Mouse (Mus musculus): Measurements from ENCODE around the gene Otc.

GRCm38 (mm10) chrX:10205937-10206336 is 46.2 kb upstream of the Otc start:
- no peak for TF ChIP-seq POLR2A (IDR thresholded peaks at IDR 0.05; ENCODE audit: low read depth, low read length)
- TF ChIP-seq CTCF (conservative IDR thresholded peaks at IDR 0.05 in 1 of 2, IDR thresholded peaks at IDR 0.05 in 1 of 2; ENCODE audit: low read depth in 2 of 2, low read length in 2 of 2), result no peak
- TF ChIP-seq ZC3H11A (IDR thresholded peaks at IDR 0.05; ENCODE audit: low read depth, low read length), result no peak
- TF ChIP-seq PAX5 (IDR thresholded peaks at IDR 0.05; ENCODE audit: low read length), result no peak
- TF ChIP-seq ZNF384 (IDR thresholded peaks at IDR 0.05; ENCODE audit: low read depth, low read length), result no peak
- TF ChIP-seq HCFC1 (IDR thresholded peaks at IDR 0.05; ENCODE audit: low read depth, low read length), result no peak
- TF ChIP-seq POLR2AphosphoS2 (IDR thresholded peaks at IDR 0.05; ENCODE audit: low read depth, low read length), result no peak
- no peak for TF ChIP-seq MXI1 (IDR thresholded peaks at IDR 0.05; ENCODE audit: low read depth, low read length)
